Mouse (Mus musculus) MN1 (cell line): ENCODE results near the gene Obscn.
A peak's percentile ranks its signal among the peaks of the same experiment; 100 is the strongest.
"Not testable (repeated sequence)": the region's sequence is repeated elsewhere in the genome, so short reads cannot be mapped to it uniquely, and the experiment has no call there.

Experiments used
- DNase-seq: peaks from one replicate; pipeline ENCODE4 v3.0.0-alpha.2; 2016; ENCODE audit warnings: low spot score

The Obscn gene

DNA sequence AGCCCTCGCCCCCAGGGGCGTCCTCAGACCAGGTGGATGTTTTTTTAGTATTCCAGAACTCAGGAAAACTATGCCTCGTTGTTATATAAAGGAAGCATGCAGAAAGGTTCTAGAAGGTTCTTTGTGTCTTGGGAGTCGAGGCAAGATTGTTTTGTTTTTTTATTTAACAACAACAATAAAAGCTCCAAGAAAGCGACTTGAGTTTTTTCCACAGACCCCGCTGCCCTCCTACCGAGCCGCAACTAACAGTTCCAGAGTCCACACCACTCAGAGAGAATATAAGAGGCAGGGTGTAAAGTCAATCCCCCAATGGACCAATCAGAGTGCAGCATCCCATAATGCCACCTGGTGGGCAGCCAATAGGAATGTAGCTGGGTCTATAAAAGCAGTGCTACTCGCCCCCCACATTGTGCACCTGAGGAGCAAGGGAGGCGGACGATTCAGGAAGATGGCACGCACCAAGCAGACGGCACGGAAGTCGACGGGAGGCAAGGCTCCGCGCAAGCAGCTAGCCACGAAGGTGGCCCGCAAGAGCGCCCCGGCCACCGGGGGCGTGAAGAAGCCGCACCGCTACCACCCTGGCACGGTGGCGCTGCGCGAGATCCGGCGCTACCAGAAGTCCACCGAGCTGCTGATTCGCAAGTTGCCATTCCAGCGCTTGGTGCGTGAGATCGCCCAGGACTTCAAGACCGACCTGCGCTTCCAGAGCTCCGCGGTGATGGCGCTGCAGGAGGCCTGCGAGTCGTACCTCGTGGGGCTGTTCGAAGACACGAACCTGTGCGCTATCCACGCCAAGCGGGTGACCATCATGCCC is 174.6 kb downstream of the Obscn start:
- DNase-seq, result no peak

DNA sequence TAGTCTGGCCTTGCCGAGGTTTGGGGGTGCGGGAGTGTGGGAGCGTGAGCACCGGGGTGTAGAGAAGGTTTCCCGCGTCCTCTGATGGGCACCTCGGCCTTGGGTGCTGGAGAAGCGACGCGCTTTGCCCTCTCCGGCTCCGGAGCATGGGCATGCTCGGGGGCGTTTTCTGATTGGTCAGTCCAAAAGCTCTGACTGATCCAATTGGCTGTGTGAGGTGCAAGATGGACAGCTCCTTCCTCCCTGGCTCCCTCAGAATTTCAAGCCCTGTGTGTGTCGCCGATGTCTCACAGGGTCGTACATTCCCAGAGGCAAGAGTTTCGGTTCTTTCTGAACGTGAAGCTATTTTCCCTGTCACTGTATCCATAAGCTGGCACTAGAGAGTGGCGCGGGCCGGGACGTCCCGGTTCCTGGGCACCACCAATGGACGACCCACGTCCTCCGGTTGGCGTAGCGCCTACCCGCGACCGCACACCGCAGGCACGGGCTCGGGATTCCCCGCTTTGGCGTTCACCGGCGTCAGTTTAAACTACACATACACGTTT is 176.2 kb downstream of the Obscn start:
- no peak for DNase-seq

DNA sequence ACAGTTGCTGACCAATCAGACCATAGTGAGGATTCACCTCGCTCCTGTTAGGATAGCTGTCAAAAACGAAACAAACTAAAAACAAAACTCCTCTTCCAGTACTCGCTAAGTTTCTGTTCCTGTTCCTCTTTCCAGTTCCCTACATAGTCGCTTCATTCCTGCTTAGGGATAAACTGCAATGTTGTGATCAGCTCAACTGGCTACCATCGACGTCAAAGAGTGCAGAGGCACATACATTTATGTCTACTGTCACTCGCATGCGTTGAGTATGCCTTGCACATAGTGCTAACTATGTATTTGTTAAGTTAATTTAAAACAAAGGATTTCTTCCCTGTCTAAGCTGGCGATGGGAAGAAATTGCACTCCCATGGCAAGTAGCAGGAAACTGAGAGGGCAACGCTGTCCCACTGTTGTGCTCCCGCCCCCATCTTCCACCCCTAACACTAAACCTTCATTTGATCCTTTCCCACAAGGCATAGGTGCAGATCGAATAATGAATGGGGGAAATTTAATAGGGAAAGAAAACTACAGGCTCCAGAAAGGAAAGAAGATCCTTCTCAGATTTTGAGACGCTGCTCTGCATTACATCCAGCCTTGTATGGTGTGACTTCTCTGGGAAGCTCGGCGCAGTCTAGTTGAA is 176.9 kb downstream of the Obscn start:
- no peak for DNase-seq

DNA sequence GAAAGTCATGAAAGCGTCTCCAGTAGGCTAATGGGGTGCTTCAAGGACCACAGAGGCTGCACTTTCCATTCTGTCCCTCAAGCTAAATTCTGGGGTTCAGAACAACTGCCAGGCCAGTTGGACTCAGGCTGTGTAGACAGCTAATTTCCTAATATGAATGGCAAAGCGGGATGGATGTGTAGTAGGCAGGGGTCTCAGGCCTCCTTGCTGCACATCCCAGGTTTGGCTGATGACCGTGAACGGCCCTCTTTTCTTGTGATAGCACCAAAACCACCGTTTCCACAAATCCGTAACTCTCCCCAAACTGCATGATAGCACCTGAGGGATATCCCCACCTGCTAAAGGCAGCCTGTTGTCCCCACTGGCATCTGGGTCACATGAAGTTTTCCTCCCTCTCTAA is 177.7 kb downstream of the Obscn start:
- DNase-seq, result no peak

DNA sequence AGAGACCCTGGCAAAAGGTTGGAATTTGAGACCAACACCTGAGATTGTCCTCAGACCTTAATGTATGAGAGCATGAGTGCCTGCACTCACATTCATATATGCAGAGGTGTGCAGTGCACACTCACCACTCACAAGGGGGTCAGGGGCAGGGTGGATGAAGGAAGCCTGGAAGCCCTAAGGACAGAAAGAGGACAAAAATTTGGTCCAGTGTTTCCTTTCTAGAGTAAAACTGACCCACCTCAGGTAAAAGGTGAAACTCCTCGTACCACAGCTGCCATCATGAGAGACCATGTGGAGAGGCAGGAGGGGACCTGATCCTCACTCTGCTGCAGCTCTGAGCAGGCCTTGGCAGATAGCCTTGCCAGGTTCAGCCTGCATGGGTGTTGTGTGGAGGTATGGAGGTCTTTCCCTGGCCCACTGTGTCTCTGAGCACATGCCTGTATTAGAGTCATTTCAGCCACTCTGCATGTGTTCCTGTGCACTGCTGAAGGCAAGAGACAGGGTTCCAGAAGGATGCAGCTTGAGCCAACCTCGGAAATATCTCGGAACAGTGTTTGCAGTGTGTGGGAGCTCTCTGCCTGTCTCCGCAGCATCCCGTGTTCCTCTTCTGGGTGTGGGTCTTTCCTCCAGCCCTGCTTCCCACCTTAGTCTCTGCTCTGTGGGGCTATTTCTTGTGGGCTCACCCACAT is 178.8 kb downstream of the Obscn start:
- DNase-seq, result no peak

DNA sequence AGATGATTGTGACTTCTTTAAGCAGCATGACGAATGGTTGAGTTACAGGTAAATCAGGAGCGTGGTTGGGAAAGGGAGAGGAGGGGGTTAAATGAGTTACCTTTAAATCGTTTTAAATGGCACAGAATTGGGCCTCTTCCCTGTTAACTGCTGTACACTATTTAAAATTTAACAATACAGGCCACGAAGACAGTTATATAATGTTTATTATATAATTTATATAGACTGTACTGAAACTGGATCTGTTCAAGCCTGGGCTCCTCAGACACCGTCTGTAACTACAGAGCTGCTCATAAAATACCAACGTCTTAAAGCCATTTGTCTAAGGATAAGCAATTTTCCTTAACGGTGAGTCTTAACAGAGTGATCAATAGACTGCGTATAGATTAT is 180.3 kb downstream of the Obscn start:
- DNase-seq, result no peak

DNA sequence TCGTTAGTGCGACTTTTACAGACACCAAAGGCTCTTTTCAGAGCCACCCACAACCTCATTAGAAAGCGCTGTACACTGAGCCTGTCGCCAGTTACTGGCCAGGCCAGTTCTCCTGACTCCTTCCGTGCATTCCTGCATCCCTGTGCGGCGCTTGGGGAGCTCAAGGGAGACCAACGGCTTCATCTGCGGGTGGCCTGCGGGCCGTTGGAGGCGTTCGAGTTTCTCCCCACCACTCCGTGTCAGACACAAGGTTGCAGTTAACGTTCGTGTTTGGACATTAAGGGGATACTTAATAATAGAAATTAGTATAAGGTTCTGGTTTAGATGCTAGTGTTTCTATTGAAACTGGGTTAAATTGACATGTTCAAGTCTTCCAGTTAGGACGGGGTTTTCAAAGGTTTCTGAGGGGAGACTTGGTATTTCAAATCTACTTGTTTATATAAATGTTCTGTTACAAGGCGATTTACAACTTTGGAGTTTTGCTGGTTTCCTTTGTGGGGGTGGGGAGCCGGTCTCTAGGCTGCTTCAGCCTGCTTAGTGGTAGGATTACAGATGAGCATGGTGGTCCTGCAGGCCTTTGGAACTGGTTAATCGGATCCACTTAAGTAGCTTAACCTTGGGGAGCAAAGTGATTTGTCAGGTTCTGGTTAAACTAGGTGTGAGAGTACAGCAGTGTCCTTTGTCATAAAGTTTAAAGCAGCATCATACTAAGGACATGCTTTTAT is 180.9 kb downstream of the Obscn start:
- DNase-seq, result peak; percentile 54

DNA sequence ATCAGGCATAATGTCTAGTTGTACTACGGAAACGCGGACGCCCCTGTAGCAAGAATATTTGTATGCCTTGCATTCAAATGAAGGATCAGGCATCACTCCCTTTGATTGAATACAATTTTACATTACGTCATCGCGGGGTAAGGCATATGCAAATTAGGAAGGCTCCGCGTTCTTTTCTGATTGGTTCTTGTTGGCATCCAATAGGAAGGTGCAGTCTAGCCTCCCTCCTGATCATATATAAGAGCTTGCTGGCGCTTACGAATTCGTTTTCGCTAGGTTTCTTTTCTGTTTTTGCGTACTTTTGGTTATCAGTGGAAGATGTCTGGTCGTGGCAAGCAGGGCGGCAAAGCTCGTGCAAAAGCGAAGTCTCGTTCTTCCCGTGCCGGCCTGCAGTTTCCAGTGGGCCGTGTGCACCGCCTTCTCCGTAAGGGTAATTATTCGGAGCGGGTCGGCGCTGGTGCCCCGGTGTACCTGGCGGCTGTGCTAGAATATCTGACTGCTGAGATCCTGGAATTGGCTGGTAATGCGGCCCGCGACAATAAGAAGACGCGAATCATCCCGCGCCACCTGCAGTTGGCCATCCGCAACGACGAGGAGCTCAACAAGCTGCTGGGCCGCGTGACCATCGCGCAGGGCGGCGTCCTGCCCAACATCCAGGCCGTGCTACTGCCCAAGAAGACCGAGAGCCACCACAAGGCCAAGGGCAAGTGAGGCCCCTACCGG is 181.6 kb downstream of the Obscn start, which contains the start of the genes Hist3h2a and Trim17:
Gene Hist3h2a (plus strand): TSS at position 266 of the 723 bp plus-strand sequence.
Gene Trim17 (plus strand): TSS at position 266 of the 723 bp plus-strand sequence.
- peak; percentile 100 for DNase-seq

DNA sequence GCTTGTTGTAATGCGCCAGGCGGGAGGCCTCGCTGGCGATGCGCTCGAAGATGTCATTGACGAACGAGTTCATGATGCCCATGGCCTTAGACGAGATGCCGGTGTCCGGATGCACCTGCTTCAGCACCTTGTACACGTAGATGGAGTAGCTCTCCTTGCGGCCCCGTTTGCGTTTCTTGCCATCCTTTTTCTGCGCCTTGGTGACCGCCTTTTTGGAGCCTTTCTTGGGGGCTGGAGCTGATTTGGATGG is 182.1 kb downstream of the Obscn start:
- not testable (repeated sequence) for DNase-seq

DNA sequence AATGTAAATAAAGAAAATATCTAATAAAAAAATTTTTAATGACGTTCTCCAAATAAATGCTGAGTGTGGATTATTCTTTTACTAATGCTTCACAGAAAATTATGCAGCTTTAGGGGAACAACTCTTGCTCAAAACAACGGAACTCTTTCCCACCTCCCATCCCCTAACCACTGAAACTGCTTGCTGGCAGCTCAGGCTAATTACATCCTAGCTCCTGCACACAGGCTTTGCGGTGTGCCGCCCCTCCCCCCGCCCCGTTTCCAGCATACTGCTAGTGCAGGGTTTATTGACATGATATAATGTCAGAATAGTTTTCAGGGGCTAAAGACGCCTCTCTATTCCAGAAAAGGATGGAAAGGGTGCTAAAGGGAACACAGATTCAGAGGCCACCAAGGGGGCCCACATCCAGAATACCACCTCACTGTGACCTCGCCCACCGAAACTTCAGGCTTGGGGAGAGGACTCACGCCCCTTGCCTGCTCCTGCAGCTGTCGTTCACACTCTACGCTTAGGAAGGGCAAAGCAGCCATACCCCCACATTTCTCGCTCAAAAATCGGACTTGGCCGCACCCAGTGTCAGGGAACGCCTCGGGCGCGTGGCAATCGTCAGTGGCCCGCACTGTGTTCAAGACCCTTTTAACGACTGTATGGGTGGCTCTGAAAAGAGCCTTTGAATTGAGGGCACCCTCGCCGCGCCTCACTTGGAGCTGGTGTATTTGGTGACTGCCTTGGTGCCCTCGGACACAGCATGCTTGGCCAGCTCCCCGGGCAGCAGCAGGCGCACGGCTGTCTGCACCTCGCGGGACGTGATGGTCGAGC is 182.6 kb downstream of the Obscn start:
- DNase-seq, result peak; percentile 71

DNA sequence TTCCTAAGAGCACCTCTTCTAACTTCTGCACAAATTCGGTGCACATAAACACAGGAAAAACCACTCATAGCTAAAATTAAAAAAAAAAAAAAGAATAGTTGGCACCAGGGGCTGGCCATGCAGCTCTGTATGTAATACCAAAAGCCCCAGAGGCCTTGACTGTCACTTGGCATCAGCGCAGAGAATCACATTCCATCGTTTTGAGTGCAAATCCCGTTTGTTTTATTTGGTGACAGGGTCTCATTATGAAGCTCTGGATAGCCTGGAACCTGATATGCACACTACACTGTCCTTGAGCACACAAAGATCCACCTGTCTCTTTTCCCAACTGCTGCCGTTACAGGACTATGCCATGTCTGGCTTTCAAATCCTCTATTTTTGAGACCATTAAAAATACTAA is 185.0 kb downstream of the Obscn start:
- no peak for DNase-seq

DNA sequence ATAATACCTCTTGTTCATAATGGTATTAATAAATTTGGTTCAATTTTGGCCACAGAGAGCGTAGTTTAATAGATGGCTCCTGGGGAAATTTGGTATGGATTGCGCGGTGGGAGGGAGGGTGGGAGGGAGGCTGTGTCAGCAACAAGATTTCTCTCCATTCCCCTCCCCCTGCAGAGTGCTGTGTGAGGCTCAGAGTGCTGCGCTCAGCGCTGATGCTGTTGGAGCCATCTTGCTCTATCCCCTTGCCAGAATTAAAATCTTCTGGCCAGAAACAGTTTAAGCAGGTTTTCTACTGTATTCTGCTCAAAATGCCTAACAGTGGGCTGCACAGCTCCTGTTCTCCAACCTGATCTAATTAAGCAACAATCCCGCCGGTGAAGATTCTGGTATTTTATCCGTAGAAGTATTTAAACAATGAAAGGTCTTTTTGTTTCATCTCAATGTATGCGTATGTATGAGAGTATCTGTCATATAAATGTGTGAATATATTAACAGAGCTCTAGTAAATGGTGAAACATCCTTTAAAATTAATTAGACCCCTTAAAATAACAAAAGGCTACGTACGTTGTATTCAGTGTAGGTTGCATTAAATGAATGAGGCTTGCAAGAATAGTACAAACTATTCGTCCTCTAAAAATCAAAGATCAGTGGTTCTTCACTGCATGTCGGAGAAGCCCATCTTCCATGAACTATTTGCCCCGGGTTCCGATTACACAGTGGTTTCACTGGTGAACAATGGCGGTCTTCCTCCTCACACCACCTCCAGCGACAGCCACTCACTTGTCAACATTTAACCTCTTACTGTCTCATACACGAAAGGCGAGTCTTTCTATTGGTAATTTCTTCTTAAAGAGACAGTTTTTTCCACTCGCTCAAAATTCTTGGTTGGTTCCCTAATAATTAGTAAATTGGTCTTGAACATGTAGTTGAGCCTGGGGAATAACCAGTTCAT is 186.4 kb downstream of the Obscn start:
- DNase-seq, result peak; percentile 86

DNA sequence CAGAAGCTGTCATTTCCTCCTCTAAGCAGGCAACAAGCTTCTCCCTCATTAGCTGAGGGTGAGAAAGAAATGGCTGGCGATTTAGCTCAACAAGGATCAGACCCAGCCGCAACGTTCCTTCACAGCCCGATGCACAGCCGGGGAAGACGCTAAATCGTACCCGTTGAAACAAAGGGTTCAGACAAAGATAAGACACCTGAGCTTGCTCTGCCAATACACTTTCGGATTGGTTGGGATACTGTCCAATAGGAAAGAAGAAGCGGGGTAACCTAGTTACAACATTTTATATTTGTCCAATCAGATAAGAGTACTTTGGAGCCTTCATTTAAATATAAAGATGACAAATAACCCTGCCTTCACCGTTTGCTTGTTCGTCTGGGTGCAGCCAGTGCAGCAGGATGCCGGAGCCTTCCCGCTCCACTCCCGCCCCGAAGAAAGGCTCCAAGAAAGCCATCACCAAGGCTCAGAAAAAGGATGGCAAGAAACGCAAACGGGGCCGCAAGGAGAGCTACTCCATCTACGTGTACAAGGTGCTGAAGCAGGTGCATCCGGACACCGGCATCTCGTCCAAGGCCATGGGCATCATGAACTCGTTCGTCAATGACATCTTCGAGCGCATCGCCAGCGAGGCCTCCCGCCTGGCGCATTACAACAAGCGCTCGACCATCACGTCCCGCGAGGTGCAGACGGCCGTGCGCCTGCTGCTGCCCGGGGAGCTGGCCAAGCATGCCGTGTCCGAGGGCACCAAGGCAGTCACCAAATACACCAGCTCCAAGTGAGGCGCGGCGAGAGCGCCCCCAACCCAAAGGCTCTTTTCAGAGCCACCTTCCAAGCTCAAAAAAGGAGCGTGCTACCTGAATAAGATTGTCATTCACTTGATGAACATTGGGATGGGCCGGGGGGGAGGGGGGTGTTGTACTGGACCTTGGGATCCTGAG is 187.4 kb downstream of the Obscn start, which contains the start of gene Hist3h2ba:
Gene Hist3h2ba (plus strand): TSS at position 379 of the 938 bp plus-strand sequence.
- peak; percentile 99 for DNase-seq

DNA sequence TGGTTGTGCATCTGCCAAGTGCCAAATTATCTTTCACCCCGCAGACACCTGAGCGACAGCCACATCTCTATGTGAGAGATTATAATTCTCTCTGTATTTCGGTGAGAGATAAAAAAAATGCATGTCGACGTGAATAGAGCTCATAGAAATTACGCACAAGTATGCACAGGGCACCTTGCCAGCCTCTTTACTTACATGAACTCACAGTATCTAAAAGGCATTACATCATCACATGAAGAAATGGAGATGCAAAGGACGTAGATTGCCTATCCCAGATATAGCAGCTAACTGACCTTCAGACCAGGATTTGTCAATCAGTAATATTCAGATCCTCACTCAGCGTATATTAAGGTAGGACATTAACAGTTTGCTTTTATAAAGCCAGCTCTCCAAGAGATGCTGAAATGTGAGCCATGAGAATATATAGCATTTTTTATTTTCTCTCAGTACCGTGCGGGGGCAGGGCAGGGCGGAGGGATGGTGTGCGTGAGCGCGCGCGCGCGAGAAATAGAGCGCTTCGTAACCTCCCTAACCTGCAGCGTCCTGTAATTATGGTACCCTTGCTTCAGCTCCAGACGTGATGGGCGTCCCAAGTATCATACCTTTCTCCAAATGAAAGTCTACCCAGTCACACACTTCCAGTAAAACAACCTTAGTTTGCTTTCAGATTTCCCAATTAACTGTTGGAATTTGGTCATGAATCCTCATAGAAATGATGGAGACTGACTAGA is 188.2 kb downstream of the Obscn start:
- DNase-seq, result peak; percentile 75

DNA sequence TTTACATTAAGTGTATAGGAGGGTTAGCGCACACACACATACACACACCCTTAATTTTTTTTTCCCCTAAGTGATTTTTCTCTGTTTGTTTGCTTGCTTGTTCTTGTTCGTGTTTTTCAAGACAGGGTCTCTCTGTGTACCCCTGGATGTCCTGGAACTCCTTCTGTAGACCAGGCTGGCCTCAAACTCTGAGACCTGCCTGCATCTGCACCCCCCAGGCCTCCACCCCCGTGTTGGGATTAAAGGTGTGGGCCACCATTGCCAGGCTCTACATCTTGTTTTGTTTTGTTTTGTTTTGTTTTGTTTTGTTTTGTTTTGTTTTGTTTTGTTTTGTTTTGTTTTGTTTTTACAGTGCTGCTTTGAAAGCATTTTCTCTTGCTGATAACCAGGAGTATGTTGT is 188.9 kb downstream of the Obscn start:
- no peak for DNase-seq
